Mouse (Mus musculus): ENCODE measurements at regions not wholly inside any gene's neighbourhood (a gene's known extent, or its start where the extent isn't known, plus 50 kb on each side); places are given as distances from the start of the nearest gene placed in this dataset.

GRCm38 (mm10) chr16:66579551-66579950 lies 764.5 kb downstream of the Vgll3 start:
- H3K4me1 ChIP-seq (ENCODE audit: control insufficient read depth, insufficient read depth, low read length), result no peaks in the 10 kb centered on the region
- H3K4me3 ChIP-seq (ENCODE audit: insufficient read depth, low read depth, low read length), result no peak overlapping the region
- WGBS, result 27% methylated on average over 1 of the region's 1 CpGs
- no peak overlapping the region for H3K27ac ChIP-seq (ENCODE audit: insufficient read depth, low read depth, low read length)
- TF ChIP-seq CTCF (IDR thresholded peaks at IDR 0.05; ENCODE audit: insufficient read depth, low read depth, low read length), result no peak
- TF ChIP-seq POLR2A (IDR thresholded peaks at IDR 0.05; ENCODE audit: insufficient read depth, low read depth, low read length), result no peak

GRCm38 (mm10) chr16:66585698-66586284 lies 770.7 kb downstream of the Vgll3 start:
- H3K4me1 ChIP-seq (ENCODE audit: control insufficient read depth, insufficient read depth, low read length), result no peaks in the 10 kb centered on the region
- no peak overlapping the region for H3K27ac ChIP-seq (ENCODE audit: insufficient read depth, low read depth, low read length)
- TF ChIP-seq CTCF (IDR thresholded peaks at IDR 0.05; ENCODE audit: insufficient read depth, low read depth, low read length), result no peak
- no peak for TF ChIP-seq POLR2A (IDR thresholded peaks at IDR 0.05; ENCODE audit: insufficient read depth, low read depth, low read length)
- peak overlapping the region; percentile 4; the same call in 1 of the 2 replicates for H3K4me3 ChIP-seq (ENCODE audit: insufficient read depth, low read depth, low read length)
- 8% methylated on average over 12 of the region's 12 CpGs for WGBS

GRCm38 (mm10) chr16:66602211-66602610 lies 787.2 kb downstream of the Vgll3 start:
- 63% methylated on average over 2 of the region's 2 CpGs for WGBS
- H3K27ac ChIP-seq (ENCODE audit: insufficient read depth, low read depth, low read length), result no peak overlapping the region
- TF ChIP-seq CTCF (IDR thresholded peaks at IDR 0.05; ENCODE audit: insufficient read depth, low read depth, low read length) (no peak), POLR2A (IDR thresholded peaks at IDR 0.05; ENCODE audit: insufficient read depth, low read depth, low read length) (no peak)
- no peak overlapping the region for H3K4me3 ChIP-seq (ENCODE audit: insufficient read depth, low read depth, low read length)
- H3K4me1 ChIP-seq (ENCODE audit: control insufficient read depth, insufficient read depth, low read length), result no peaks in the 10 kb centered on the region

- Histone ChIP-seq H3K4me3 (ENCODE audit: insufficient read depth, low read depth, low read length) (no peak overlapping the region), H3K27ac (ENCODE audit: insufficient read depth, low read depth, low read length) (no peak overlapping the region), H3K4me1 (ENCODE audit: control insufficient read depth, insufficient read depth, low read length) (no peaks in the 10 kb centered on the region)
- WGBS, result 64% methylated on average over 3 of the region's 3 CpGs
- TF ChIP-seq POLR2A (IDR thresholded peaks at IDR 0.05; ENCODE audit: insufficient read depth, low read depth, low read length) (no peak), CTCF (IDR thresholded peaks at IDR 0.05; ENCODE audit: insufficient read depth, low read depth, low read length) (no peak)
Observed at GRCm38 (mm10) chr16:66602686-66603085, 787.6 kb downstream of the Vgll3 start.

GRCm38 (mm10) chr16:66603825-66604224 lies 788.8 kb downstream of the Vgll3 start:
- H3K4me1 ChIP-seq (ENCODE audit: control insufficient read depth, insufficient read depth, low read length), result no peaks in the 10 kb centered on the region
- H3K27ac ChIP-seq (ENCODE audit: insufficient read depth, low read depth, low read length), result no peak overlapping the region
- no peak overlapping the region for H3K4me3 ChIP-seq (ENCODE audit: insufficient read depth, low read depth, low read length)
- WGBS, result 63% methylated on average over 6 of the region's 6 CpGs
- TF ChIP-seq POLR2A (IDR thresholded peaks at IDR 0.05; ENCODE audit: insufficient read depth, low read depth, low read length) (no peak), CTCF (IDR thresholded peaks at IDR 0.05; ENCODE audit: insufficient read depth, low read depth, low read length) (no peak)

Measured in olfactory bulb, adult 2 months (tissue).